Mouse (Mus musculus) ovary, postnatal 36 days (tissue): ENCODE data around the gene Cltb.

Source experiments
- DNase-seq: peaks from one replicate; pipeline ENCODE4 v3.0.0; 2022; ENCODE audit warnings: low spot score, mixed read lengths

The Cltb gene

GRCm38 (mm10) chr13:54564232-54565200, 46.6 kb downstream of the Cltb start:
- no peak for DNase-seq

GRCm38 (mm10) chr13:54562562-54562961, 48.6 kb downstream of the Cltb start:
- DNase-seq: no peak

DNA sequence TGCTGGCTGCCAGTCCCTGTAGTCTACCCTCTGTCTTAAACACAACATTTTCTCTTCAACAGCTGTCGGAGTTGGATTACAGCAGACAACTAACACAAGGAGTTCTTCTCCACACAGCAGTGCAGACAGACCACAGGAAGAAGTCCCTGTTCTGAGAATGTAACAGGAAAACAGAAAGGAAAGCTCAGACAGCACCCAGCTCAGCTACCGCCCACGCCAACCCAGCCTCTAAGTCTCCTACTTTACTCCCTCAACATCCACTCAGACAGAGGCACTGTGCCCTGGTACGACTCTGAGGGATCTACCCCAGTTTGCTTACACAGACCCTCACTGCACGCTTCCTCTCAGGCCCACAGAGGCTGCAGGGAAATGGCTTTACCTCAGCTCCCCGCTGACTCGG, 50.5 kb downstream of the Cltb start:
- no peak for DNase-seq

GRCm38 (mm10) chr13:54559656-54560055, 51.5 kb downstream of the Cltb start:
- no peak for DNase-seq

GRCm38 (mm10) chr13:54557652-54558051, 53.5 kb downstream of the Cltb start:
- DNase-seq: no peak

- DNase-seq: no peak
These were observed 54.3 kb downstream of the Cltb start for GRCm38 (mm10) chr13:54556796-54557195.

- DNase-seq: no peak
These were observed 55.0 kb downstream of the Cltb start for GRCm38 (mm10) chr13:54556176-54556575.

GRCm38 (mm10) chr13:54548036-54548435, 63.1 kb downstream of the Cltb start:
- DNase-seq: no peak
